In the genomic region with DNA sequence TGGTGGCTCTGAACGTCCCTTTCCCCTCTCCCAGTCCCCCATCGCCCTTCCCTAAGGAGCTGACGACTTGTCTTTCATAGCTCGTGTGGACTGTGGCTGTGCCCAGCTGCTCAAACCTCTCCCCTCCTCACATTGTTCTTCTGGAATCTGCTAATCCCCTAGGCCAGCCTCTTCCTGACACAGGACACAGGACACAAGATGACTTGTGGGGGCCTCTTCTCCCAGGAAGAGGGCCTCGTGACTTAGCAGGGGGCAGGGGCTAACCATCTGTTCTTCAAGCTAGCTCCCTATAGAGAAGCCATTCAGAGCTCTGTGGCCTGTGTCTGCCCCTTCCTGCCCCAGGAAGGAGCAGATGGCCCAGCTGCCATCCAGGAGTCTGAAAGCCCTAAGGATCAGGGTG, we compare ENCODE assay signal across 15 mouse cellular contexts. TPM values are rescaled to one million over a fixed set of nuclear protein-coding genes. Genes with fewer than 3 reads are reported as not detected.
DNase-seq lines count a peak whose midpoint lies in the region; ATAC-seq and TF ChIP-seq lines count a peak whose summit lies in the region.
"Had no signal": no experiment of that assay in that cellular context is flagged by ENCODE, and none has a peak within 500 bp of the region (broad histone marks: within the 10 kb centered on the region; RNA-seq: fewer than 3 reads in every experiment).

No protein-coding gene starts in this region.

- 9% methylated on average over 5 of the region's 5 CpGs for WGBS in hindbrain, embryonic 10.5 days
- WGBS in hindbrain, postnatal 0 days, result 17% methylated on average over 5 of the region's 5 CpGs
- WGBS in stomach, embryonic 16.5 days, result 35% methylated on average over 5 of the region's 5 CpGs
- 40% methylated on average over 5 of the region's 5 CpGs for WGBS in stomach, postnatal 0 days
- WGBS in limb, embryonic 14.5 days, result 21% methylated on average over 5 of the region's 5 CpGs

- ATAC-seq in hindbrain, postnatal 0 days, result no peak
- ATAC-seq in stomach, embryonic 16.5 days (ENCODE audit: insufficient read depth, low FRiP score), result no peak
- no peak for ATAC-seq in stomach, postnatal 0 days (ENCODE audit: low FRiP score, low TSS enrichment)
- ATAC-seq in limb, embryonic 14.5 days (ENCODE audit: low FRiP score, low read depth), result peak; percentile 46
- ATAC-seq: CD4-positive, CD25-positive, alpha-beta regulatory T cell, adult 4 months had no signal

- no peak overlapping the region for H3K4me3 ChIP-seq in hindbrain, embryonic 10.5 days
- no peak overlapping the region for H3K4me3 ChIP-seq in hindbrain, postnatal 0 days (ENCODE audit: low read length)
- H3K4me3 ChIP-seq in stomach, embryonic 16.5 days (replicated peaks; ENCODE audit: low read length), result no peak overlapping the region
- no peak overlapping the region for H3K4me3 ChIP-seq in stomach, postnatal 0 days (ENCODE audit: low read depth, low read length)
- no peak overlapping the region for H3K4me3 ChIP-seq in limb, embryonic 14.5 days (replicated peaks; ENCODE audit: low read length)
- H3K4me3 ChIP-seq: erythroblast, embryonic 14.5 days; gastrocnemius, adult 2 months; hindbrain, embryonic 15.5 days; limb, embryonic 12.5 days had no signal

- DNase-seq in hindbrain, embryonic 10.5 days (ENCODE audit: low spot score), result peak; percentile 66
- DNase-seq in hindbrain, postnatal 0 days (ENCODE audit: low spot score), result no peak
- DNase-seq in stomach, postnatal 0 days (ENCODE audit: low spot score), result no peak
- DNase-seq in limb, embryonic 14.5 days (ENCODE audit: low spot score), result no peak
- no peak for DNase-seq in spleen, postnatal 14 days (ENCODE audit: low spot score in 2 of 2)
- DNase-seq in adrenal gland, postnatal 14 days, result no peak
- DNase-seq: gastrocnemius, adult 2 months; lung, adult 18-20 months; right cerebral cortex, postnatal 25 days; thymus, postnatal 14 days had no signal

- no peak for TF ChIP-seq CTCF in hindbrain, postnatal 0 days (IDR thresholded peaks at IDR 0.05; ENCODE audit: low read depth)
- TF ChIP-seq CTCF in stomach, postnatal 0 days (IDR thresholded peaks at IDR 0.05; ENCODE audit: low read depth), result no peak

- H3K36me3 ChIP-seq in hindbrain, embryonic 10.5 days, result no peaks in the 10 kb centered on the region
- H3K36me3 ChIP-seq in hindbrain, postnatal 0 days (ENCODE audit: insufficient read depth, low read length), result no peaks in the 10 kb centered on the region
- no peaks in the 10 kb centered on the region for H3K36me3 ChIP-seq in stomach, embryonic 16.5 days (ENCODE audit: control insufficient read depth, insufficient read depth, low read length)
- no peaks in the 10 kb centered on the region for H3K36me3 ChIP-seq in stomach, postnatal 0 days (ENCODE audit: control insufficient read depth, insufficient read depth, low read length)
- H3K36me3 ChIP-seq in limb, embryonic 14.5 days (ENCODE audit: control insufficient read depth, insufficient read depth, low read length), result no peaks in the 10 kb centered on the region
- H3K36me3 ChIP-seq: hindbrain, embryonic 15.5 days; limb, embryonic 12.5 days had no signal

- H3K9me3 ChIP-seq in hindbrain, embryonic 10.5 days, result no peaks in the 10 kb centered on the region
- H3K9me3 ChIP-seq in hindbrain, postnatal 0 days (ENCODE audit: low read length), result no peaks in the 10 kb centered on the region
- H3K9me3 ChIP-seq in stomach, embryonic 16.5 days (replicated peaks; ENCODE audit: control insufficient read depth, low read length), result no peaks in the 10 kb centered on the region
- no peaks in the 10 kb centered on the region for H3K9me3 ChIP-seq in stomach, postnatal 0 days (ENCODE audit: control insufficient read depth, low read length)
- H3K9me3 ChIP-seq in limb, embryonic 14.5 days (ENCODE audit: control insufficient read depth, low read length), result no peaks in the 10 kb centered on the region
- H3K9me3 ChIP-seq: hindbrain, embryonic 15.5 days; limb, embryonic 12.5 days had no signal

- TF ChIP-seq EP300 in stomach, postnatal 0 days (optimal IDR thresholded peaks at IDR 0.05), result no peak

- H3K4me1 ChIP-seq in hindbrain, embryonic 10.5 days (replicated peaks), result peaks cover 85% of the 10 kb centered on the region
- peaks cover 30% of the 10 kb centered on the region for H3K4me1 ChIP-seq in hindbrain, postnatal 0 days (ENCODE audit: insufficient read depth, low read length)
- peaks cover 36% of the 10 kb centered on the region for H3K4me1 ChIP-seq in stomach, embryonic 16.5 days (ENCODE audit: control insufficient read depth, insufficient read depth, low read length)
- no peaks in the 10 kb centered on the region for H3K4me1 ChIP-seq in stomach, postnatal 0 days (replicated peaks; ENCODE audit: control insufficient read depth, insufficient read depth)
- H3K4me1 ChIP-seq in limb, embryonic 14.5 days (ENCODE audit: control insufficient read depth, insufficient read depth, low read length), result peaks cover 20% of the 10 kb centered on the region

- no peak overlapping the region for H3K4me2 ChIP-seq in hindbrain, postnatal 0 days (ENCODE audit: low read depth, low read length)
- no peak overlapping the region for H3K4me2 ChIP-seq in stomach, embryonic 16.5 days (ENCODE audit: low read depth, low read length)
- H3K4me2 ChIP-seq in stomach, postnatal 0 days (replicated peaks; ENCODE audit: low read depth), result no peak overlapping the region
- H3K4me2 ChIP-seq in limb, embryonic 14.5 days (replicated peaks; ENCODE audit: low read depth, low read length, severe bottlenecking), result no peak overlapping the region
- H3K4me2 ChIP-seq: hindbrain, embryonic 15.5 days; limb, embryonic 12.5 days had no signal

- peak overlapping the region; percentile 91 for H3K27ac ChIP-seq in hindbrain, embryonic 10.5 days
- no peak overlapping the region for H3K27ac ChIP-seq in hindbrain, postnatal 0 days
- peak overlapping the region; percentile 19; the same call in 1 of the 2 replicates for H3K27ac ChIP-seq in stomach, embryonic 16.5 days (ENCODE audit: low read length)
- H3K27ac ChIP-seq in stomach, postnatal 0 days (replicated peaks), result no peak overlapping the region
- H3K27ac ChIP-seq in limb, embryonic 14.5 days (replicated peaks; ENCODE audit: low read depth, low read length), result no peak overlapping the region
- H3K27ac ChIP-seq: gastrocnemius, adult 2 months; hindbrain, embryonic 15.5 days had no signal

- H3K9ac ChIP-seq in hindbrain, postnatal 0 days (replicated peaks; ENCODE audit: low read length), result no peak overlapping the region
- no peak overlapping the region for H3K9ac ChIP-seq in stomach, embryonic 16.5 days (ENCODE audit: low read length)
- no peak overlapping the region for H3K9ac ChIP-seq in stomach, postnatal 0 days (ENCODE audit: low read length)
- H3K9ac ChIP-seq in limb, embryonic 14.5 days (ENCODE audit: low read depth, low read length, severe bottlenecking), result no peak overlapping the region
- H3K9ac ChIP-seq: hindbrain, embryonic 15.5 days; limb, embryonic 12.5 days had no signal

- no peak for TF ChIP-seq POLR2A in limb, embryonic 14.5 days (IDR thresholded peaks at IDR 0.05; ENCODE audit: borderline replicate concordance, extremely low read depth, insufficient read depth, insufficient read length)

- peaks cover 51% of the 10 kb centered on the region for H3K27me3 ChIP-seq in hindbrain, embryonic 10.5 days (ENCODE audit: insufficient read depth, poor library complexity, severe bottlenecking)
- H3K27me3 ChIP-seq in hindbrain, postnatal 0 days (ENCODE audit: insufficient read depth, low read length), result no peaks in the 10 kb centered on the region
- H3K27me3 ChIP-seq in stomach, embryonic 16.5 days (ENCODE audit: control insufficient read depth, insufficient read depth, low read length), result no peaks in the 10 kb centered on the region
- H3K27me3 ChIP-seq in stomach, postnatal 0 days (ENCODE audit: control insufficient read depth, insufficient read depth, low read length), result no peaks in the 10 kb centered on the region
- H3K27me3 ChIP-seq in limb, embryonic 14.5 days (ENCODE audit: control insufficient read depth, insufficient read depth, low read length), result peaks cover 19% of the 10 kb centered on the region; the same call in 1 of the 2 replicates
- H3K27me3 ChIP-seq: hindbrain, embryonic 15.5 days had no signal

RNA-seq across cellular contexts. Expression of gene Trp53i11, which starts 13.2 kb away (rescaled TPM):
- 202 and 281 TPM in 2 replicates for polyA plus RNA-seq in hindbrain, embryonic 10.5 days (2016; fragmentation: Nextera tagmentation; extraction: Ambion mirVana)
- 150 and 176 TPM in 2 replicates for total RNA-seq in hindbrain, postnatal 0 days (2014; rRNA removed)
- 49.6 and 66.7 TPM in 2 replicates for polyA plus RNA-seq in hindbrain, postnatal 0 days (2015; fragmentation: Nextera tagmentation; extraction: Ambion mirVana)
- 34.0 and 42.8 TPM in 2 replicates for polyA plus RNA-seq in stomach, embryonic 16.5 days (2015; fragmentation: Nextera tagmentation; extraction: Ambion mirVana)
- 17.3 and 27.8 TPM in 2 replicates for polyA plus RNA-seq in stomach, postnatal 0 days (2015; fragmentation: Nextera tagmentation; extraction: Ambion mirVana)
- polyA plus RNA-seq in limb, embryonic 14.5 days (2012; rRNA removed), result 30.5 and 36.9 TPM in 2 replicates
- 26.6 and 37.4 TPM in 2 replicates for polyA plus RNA-seq in limb, embryonic 14.5 days (2014; fragmentation: Nextera tagmentation; extraction: Ambion mirVana)
- total RNA-seq in adrenal gland, postnatal 14 days (2021), result 70.9 and 86.9 TPM in 2 replicates

Comparison
In these comparisons a context has a peak if more than half of its experiments do, and no peak if none do; other contexts are left out.
1. H3K27ac ChIP-seq: peak in hindbrain, embryonic 10.5 days (single experiment) and stomach, embryonic 16.5 days (single experiment); none in hindbrain, postnatal 0 days (single experiment), stomach, postnatal 0 days (single experiment) and limb, embryonic 14.5 days (single experiment).